Mouse (Mus musculus): ENCODE data around the gene Ndufa1. TPM values are rescaled to one million over a fixed set of nuclear protein-coding genes. Genes with fewer than 3 reads are reported as not detected.
"Not testable (repeated sequence)": the region's sequence is repeated elsewhere in the genome, so short reads cannot be mapped to it uniquely, and the experiment has no call there.

Gene Ndufa1
- polyA plus RNA-seq, 1 experiment from 2014 or later, result 419 TPM

DNA sequence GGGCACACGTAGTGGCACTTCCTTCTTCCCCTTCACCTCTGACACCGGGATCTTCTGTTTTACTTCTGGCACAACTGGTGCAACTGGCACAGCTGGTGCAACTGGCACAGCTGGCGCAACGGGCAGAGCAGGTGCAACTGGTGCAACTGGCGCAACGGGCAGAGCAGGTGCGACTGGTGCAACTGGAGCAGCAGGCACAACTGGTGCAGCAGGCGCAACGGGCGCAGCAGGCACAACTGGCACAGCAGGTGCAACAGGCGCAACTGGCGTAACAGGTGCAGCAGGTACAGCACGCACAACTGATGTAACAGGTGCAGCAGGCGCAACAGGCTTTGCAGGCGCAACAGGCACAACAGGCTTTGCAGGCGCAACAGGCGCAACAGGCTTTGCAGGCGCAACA, 27.8 kb downstream of the Ndufa1 start:
- no peak for ATAC-seq (ENCODE audit: low read depth)

DNA sequence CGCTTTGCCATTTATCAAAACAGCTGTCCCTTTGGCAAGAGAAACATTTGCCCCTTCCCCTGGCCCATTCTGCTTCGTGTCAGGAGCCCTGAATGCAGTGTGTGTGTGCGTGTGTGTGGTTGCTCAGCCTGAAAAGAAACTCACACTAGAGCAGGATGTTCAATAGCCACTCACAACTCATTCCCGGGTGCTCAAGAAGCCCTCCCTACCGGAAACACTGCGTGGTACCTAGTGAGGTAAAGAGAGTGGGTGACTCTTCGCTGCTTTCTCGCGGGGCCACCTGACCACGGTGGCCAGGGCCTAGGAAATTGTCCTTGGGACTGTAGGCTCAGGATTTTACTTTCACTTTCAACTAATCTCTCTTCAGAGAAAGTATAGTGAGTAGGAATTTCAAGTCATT, 29.8 kb downstream of the Ndufa1 start:
- Histone ChIP-seq H3K4me1 (replicated peaks; ENCODE audit: control insufficient read depth, insufficient read depth, low read length) (no peaks in the 10 kb centered on the region), H3K36me3 (ENCODE audit: control insufficient read depth, insufficient read depth, low read length) (no peaks in the 10 kb centered on the region), H3K4me3 (ENCODE audit: low read length) (no peak overlapping the region), H3K27me3 (ENCODE audit: control insufficient read depth, insufficient read depth, low read depth, low read length) (no peaks in the 10 kb centered on the region), H3K9me3 (ENCODE audit: control insufficient read depth, low read length) (no peaks in the 10 kb centered on the region), H3K9ac (ENCODE audit: low read length) (no peak overlapping the region), H3K27ac (ENCODE audit: low read length) (no peak overlapping the region), H3K4me2 (ENCODE audit: low read depth, low read length) (no peak overlapping the region)
- WGBS, result 71% methylated on average over 10 of the region's 10 CpGs
- ATAC-seq (ENCODE audit: low read depth), result no peak

More for the DNA sequence above, 27.8 kb downstream of the Ndufa1 start:
- WGBS, result 70% methylated on average over 18 of the region's 18 CpGs
- Histone ChIP-seq H3K27me3 (ENCODE audit: control insufficient read depth, insufficient read depth, low read depth, low read length) (no peaks in the 10 kb centered on the region), H3K9ac (ENCODE audit: low read length) (no peak overlapping the region), H3K4me2 (ENCODE audit: low read depth, low read length) (no peak overlapping the region), H3K9me3 (ENCODE audit: control insufficient read depth, low read length) (no peaks in the 10 kb centered on the region), H3K4me1 (replicated peaks; ENCODE audit: control insufficient read depth, insufficient read depth, low read length) (no peaks in the 10 kb centered on the region), H3K4me3 (ENCODE audit: low read length) (no peak overlapping the region), H3K36me3 (ENCODE audit: control insufficient read depth, insufficient read depth, low read length) (no peaks in the 10 kb centered on the region), H3K27ac (ENCODE audit: low read length) (no peak overlapping the region)

DNA sequence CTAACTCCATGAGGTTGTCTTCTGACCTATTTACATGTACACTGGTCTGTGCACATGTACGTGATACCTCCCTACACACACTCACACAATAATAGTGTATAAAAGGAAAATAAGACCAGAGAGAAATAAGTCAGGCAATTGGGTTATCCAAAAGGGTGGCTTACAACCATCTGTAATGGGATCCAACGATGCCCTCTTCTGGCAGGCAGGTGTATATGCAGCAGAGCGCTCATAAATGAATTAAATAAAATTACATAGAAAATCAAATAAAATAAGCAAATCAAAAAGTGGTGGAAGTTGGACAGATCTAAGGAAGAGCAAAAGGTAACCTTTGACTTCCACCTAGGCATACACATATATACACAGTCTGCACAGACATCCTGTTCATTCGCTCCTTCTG, 33.1 kb downstream of the Ndufa1 start:
- Histone ChIP-seq H3K36me3 (ENCODE audit: control insufficient read depth, insufficient read depth, low read length) (no peaks in the 10 kb centered on the region; the same call in 1 of the 2 replicates), H3K4me1 (replicated peaks; ENCODE audit: control insufficient read depth, insufficient read depth, low read length) (no peaks in the 10 kb centered on the region), H3K4me2 (ENCODE audit: low read depth, low read length) (no peak overlapping the region), H3K27ac (ENCODE audit: low read length) (no peak overlapping the region), H3K9me3 (ENCODE audit: control insufficient read depth, low read length) (no peaks in the 10 kb centered on the region; the same call in 1 of the 2 replicates), H3K4me3 (ENCODE audit: low read length) (no peak overlapping the region), H3K9ac (ENCODE audit: low read length) (no peak overlapping the region), H3K27me3 (ENCODE audit: control insufficient read depth, insufficient read depth, low read depth, low read length) (no peaks in the 10 kb centered on the region)
- WGBS, result 58% methylated on average over 4 of the region's 4 CpGs
- ATAC-seq (ENCODE audit: low read depth), result no peak

DNA sequence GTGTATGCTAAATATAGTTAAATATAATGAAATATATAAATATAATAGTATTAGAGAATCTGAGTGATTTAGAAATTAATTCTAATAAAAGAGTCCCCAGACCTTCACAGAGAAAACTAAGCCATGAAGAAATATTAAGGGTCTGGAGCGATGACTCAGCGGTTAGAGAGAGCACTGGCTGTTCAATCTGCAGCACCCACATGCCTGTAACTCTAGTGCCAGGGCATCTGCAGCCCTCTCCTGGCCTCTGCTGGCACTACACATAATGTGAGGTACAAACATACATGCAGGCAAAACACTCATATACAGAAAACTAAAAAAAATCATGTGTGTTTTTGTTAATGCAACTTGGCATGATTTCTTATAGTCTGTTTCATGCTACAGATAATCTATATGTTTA, 46.0 kb downstream of the Ndufa1 start:
- no peak overlapping the region for H3K4me2 ChIP-seq (ENCODE audit: low read depth, low read length)
- H3K9me3 ChIP-seq (ENCODE audit: control insufficient read depth, low read length), result no peaks in the 10 kb centered on the region
- H3K9ac ChIP-seq (ENCODE audit: low read length), result no peak overlapping the region
- no peaks in the 10 kb centered on the region for H3K27me3 ChIP-seq (ENCODE audit: control insufficient read depth, insufficient read depth, low read depth, low read length)
- H3K4me3 ChIP-seq (ENCODE audit: low read length), result no peak overlapping the region
- ATAC-seq (ENCODE audit: low read depth), result no peak
- H3K4me1 ChIP-seq (replicated peaks; ENCODE audit: control insufficient read depth, insufficient read depth, low read length), result no peaks in the 10 kb centered on the region
- peaks cover 2% of the 10 kb centered on the region; the same call in 1 of the 2 replicates for H3K36me3 ChIP-seq (ENCODE audit: control insufficient read depth, insufficient read depth, low read length)
- H3K27ac ChIP-seq (ENCODE audit: low read length), result no peak overlapping the region
- WGBS, result 90% methylated on average over 2 of the region's 2 CpGs

DNA sequence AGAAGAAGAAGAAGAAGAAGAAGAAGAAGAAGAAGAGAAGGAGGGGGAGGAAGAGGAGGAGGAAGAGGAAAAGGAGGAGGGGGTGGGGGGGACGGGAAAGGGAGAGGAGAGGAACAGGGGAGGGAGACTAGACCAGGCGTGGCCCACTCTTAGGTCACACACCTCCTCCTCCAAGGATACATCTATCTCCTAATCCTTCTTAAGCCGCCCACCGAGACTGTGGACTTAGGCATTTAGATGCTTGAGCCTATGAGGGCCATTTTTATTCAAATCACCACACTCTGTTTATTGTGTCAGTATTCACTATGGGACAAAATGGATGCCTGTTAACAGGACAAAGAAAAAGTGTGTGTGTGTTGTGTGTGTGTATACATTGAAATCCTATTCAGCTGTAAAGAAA, 46.5 kb downstream of the Ndufa1 start:
- not testable (repeated sequence) for ATAC-seq (ENCODE audit: low read depth); H3K9me3 ChIP-seq (ENCODE audit: control insufficient read depth, low read length); H3K9ac ChIP-seq (ENCODE audit: low read length); H3K27me3 ChIP-seq (ENCODE audit: control insufficient read depth, insufficient read depth, low read depth, low read length); H3K4me3 ChIP-seq (ENCODE audit: low read length); H3K36me3 ChIP-seq (ENCODE audit: control insufficient read depth, insufficient read depth, low read length); H3K4me2 ChIP-seq (ENCODE audit: low read depth, low read length); H3K4me1 ChIP-seq (replicated peaks; ENCODE audit: control insufficient read depth, insufficient read depth, low read length); H3K27ac ChIP-seq (ENCODE audit: low read length)
- 50% methylated on average over 1 of the region's 4 CpGs for WGBS

DNA sequence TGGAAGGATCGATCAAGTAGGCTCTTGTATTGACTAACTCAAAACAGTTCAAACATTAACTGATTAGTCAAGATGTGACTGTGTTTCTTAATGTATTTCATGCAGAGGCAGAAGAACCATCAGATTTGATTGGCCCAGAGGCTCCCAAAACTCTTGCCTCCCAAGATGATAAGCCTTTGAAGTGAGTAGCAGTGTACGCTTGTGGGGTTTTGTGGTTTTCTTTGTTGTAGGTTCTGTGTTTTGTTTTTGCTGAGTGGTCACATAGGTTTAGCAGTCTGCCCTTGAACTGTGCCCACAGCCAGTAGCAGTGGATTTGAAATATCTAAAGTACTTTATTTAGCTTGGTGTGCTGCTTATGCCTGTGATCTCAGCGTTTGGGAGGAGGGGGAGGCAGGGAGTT, 49.2 kb downstream of the Ndufa1 start:
- H3K36me3 ChIP-seq (ENCODE audit: control insufficient read depth, insufficient read depth, low read length), result peaks cover 2% of the 10 kb centered on the region; the same call in 1 of the 2 replicates
- no peaks in the 10 kb centered on the region for H3K9me3 ChIP-seq (ENCODE audit: control insufficient read depth, low read length)
- H3K4me3 ChIP-seq (ENCODE audit: low read length), result no peak overlapping the region
- no peaks in the 10 kb centered on the region for H3K4me1 ChIP-seq (replicated peaks; ENCODE audit: control insufficient read depth, insufficient read depth, low read length)
- no peak overlapping the region for H3K4me2 ChIP-seq (ENCODE audit: low read depth, low read length)
- ATAC-seq (ENCODE audit: low read depth), result no peak
- no peak overlapping the region for H3K9ac ChIP-seq (ENCODE audit: low read length)
- WGBS, result 83% methylated on average over 3 of the region's 3 CpGs
- H3K27ac ChIP-seq (ENCODE audit: low read length), result no peak overlapping the region
- no peaks in the 10 kb centered on the region for H3K27me3 ChIP-seq (ENCODE audit: control insufficient read depth, insufficient read depth, low read depth, low read length)

Other genes with a start within 250 kb of the Ndufa1 start
- gene Sept6, start 199.4 kb downstream of the Ndufa1 start, polyA plus RNA-seq (2015; fragmentation: Nextera tagmentation; extraction: Ambion mirVana), result 16.7 and 18.6 TPM in 2 replicates
- not detected in 2 replicates for gene Sowahd, start 142.3 kb downstream of the Ndufa1 start, polyA plus RNA-seq (2015; fragmentation: Nextera tagmentation; extraction: Ambion mirVana)
- 511 and 600 TPM in 2 replicates for gene Rpl39, start 105.8 kb downstream of the Ndufa1 start, polyA plus RNA-seq (2015; fragmentation: Nextera tagmentation; extraction: Ambion mirVana)
- gene Upf3b, start 80.8 kb downstream of the Ndufa1 start, polyA plus RNA-seq (2015; fragmentation: Nextera tagmentation; extraction: Ambion mirVana), result 17.2 and 19.4 TPM in 2 replicates
- gene Nkap, start 64.4 kb downstream of the Ndufa1 start, polyA plus RNA-seq (2015; fragmentation: Nextera tagmentation; extraction: Ambion mirVana), result 14.2 and 15.4 TPM in 2 replicates
- gene Akap14, start 22.3 kb downstream of the Ndufa1 start, polyA plus RNA-seq (2015; fragmentation: Nextera tagmentation; extraction: Ambion mirVana), result 0.89 and 1.2 TPM in 2 replicates
- gene Rnf113a1, start 82 bp upstream of the Ndufa1 start, polyA plus RNA-seq (2015; fragmentation: Nextera tagmentation; extraction: Ambion mirVana), result 7.8 and 9.0 TPM in 2 replicates
- not detected in 2 replicates for gene Gm9, start 19.9 kb upstream of the Ndufa1 start, polyA plus RNA-seq (2015; fragmentation: Nextera tagmentation; extraction: Ambion mirVana)
- not detected in 2 replicates for gene Rhox1, start 31.1 kb upstream of the Ndufa1 start, polyA plus RNA-seq (2015; fragmentation: Nextera tagmentation; extraction: Ambion mirVana)
- gene Rhox2a, start 53.8 kb upstream of the Ndufa1 start, polyA plus RNA-seq (2015; fragmentation: Nextera tagmentation; extraction: Ambion mirVana), result not detected in 2 replicates
- not detected in 2 replicates for gene Rhox3a, start 58.8 kb upstream of the Ndufa1 start, polyA plus RNA-seq (2015; fragmentation: Nextera tagmentation; extraction: Ambion mirVana)
- 0.13 TPM in 1 of 2 replicates, not detected in the other for gene Rhox4a, start 74.2 kb upstream of the Ndufa1 start, polyA plus RNA-seq (2015; fragmentation: Nextera tagmentation; extraction: Ambion mirVana)
- not detected in 2 replicates for gene Rhox3a2, start 188.9 kb upstream of the Ndufa1 start, polyA plus RNA-seq (2015; fragmentation: Nextera tagmentation; extraction: Ambion mirVana)
- 0.28 and 0.47 TPM in 2 replicates for gene Rhox4a2, start 199.7 kb upstream of the Ndufa1 start, polyA plus RNA-seq (2015; fragmentation: Nextera tagmentation; extraction: Ambion mirVana)
- gene Rhox2b, start 220.9 kb upstream of the Ndufa1 start, polyA plus RNA-seq (2015; fragmentation: Nextera tagmentation; extraction: Ambion mirVana), result not detected in 2 replicates
- 0.30 TPM in 1 of 2 replicates, not detected in the other for gene Rhox4b, start 241.3 kb upstream of the Ndufa1 start, polyA plus RNA-seq (2015; fragmentation: Nextera tagmentation; extraction: Ambion mirVana)

Measured in lung, embryonic 16.5 days (tissue).